8 mouse cellular contexts compared by ENCODE assay signal in genomic region chr11:53519207-53520121, GRCm38 (mm10). TPM values are rescaled to one million over a fixed set of nuclear protein-coding genes. Genes with fewer than 3 reads are reported as not detected.
A peak's percentile ranks its signal among the peaks of the same experiment; 100 is the strongest.
DNase-seq lines count a peak whose midpoint lies in the region; ATAC-seq and TF ChIP-seq lines count a peak whose summit lies in the region.

Gene Sept8, plus strand, starts transcription at chr11:53519257.

- peak within 1 kb of the TSS; percentile 81 for H3K4me3 ChIP-seq in forebrain, embryonic 15.5 days
- H3K4me3 ChIP-seq in layer of hippocampus, adult 2 months = peak within 1 kb of the TSS; percentile 87
- H3K4me3 ChIP-seq in lung, embryonic 15.5 days = peak within 1 kb of the TSS; percentile 78

- no peaks in the 10 kb centered on the region for H3K36me3 ChIP-seq in forebrain, embryonic 15.5 days
- H3K36me3 ChIP-seq in lung, embryonic 15.5 days = no peaks in the 10 kb centered on the region

- H3K4me2 ChIP-seq in forebrain, embryonic 15.5 days (replicated peaks) = peak within 1 kb of the TSS; percentile 73
- H3K4me2 ChIP-seq in lung, embryonic 15.5 days = peak within 1 kb of the TSS; percentile 87

- no peak for TF ChIP-seq CTCF in layer of hippocampus, adult 2 months (conservative IDR thresholded peaks at IDR 0.05)

- 5% methylated on average over 78 of the region's 79 CpGs for WGBS in forebrain, embryonic 15.5 days
- 5% methylated on average over 53 of the region's 79 CpGs for WGBS in lung, embryonic 15.5 days

- peak; percentile 92 for ATAC-seq in forebrain, embryonic 15.5 days (replicated peaks)
- peak; percentile 75; the same call in 1 of the 2 replicates for ATAC-seq in lung, embryonic 15.5 days (ENCODE audit: borderline replicate concordance, extremely low read depth, low FRiP score, low TSS enrichment)

- H3K9me3 ChIP-seq in forebrain, embryonic 15.5 days = no peaks in the 10 kb centered on the region
- no peaks in the 10 kb centered on the region for H3K9me3 ChIP-seq in lung, embryonic 15.5 days

- H3K27ac ChIP-seq in forebrain, embryonic 15.5 days (replicated peaks) = peak within 1 kb of the TSS; percentile 63
- peak within 1 kb of the TSS; percentile 93 for H3K27ac ChIP-seq in layer of hippocampus, adult 2 months
- peak within 1 kb of the TSS; percentile 76 for H3K27ac ChIP-seq in lung, embryonic 15.5 days

- peak within 1 kb of the TSS; percentile 77 for H3K9ac ChIP-seq in forebrain, embryonic 15.5 days (replicated peaks)
- H3K9ac ChIP-seq in lung, embryonic 15.5 days = peak within 1 kb of the TSS; percentile 74

- H3K4me1 ChIP-seq in forebrain, embryonic 15.5 days = peaks cover 37% of the 10 kb centered on the region
- peaks cover 38% of the 10 kb centered on the region for H3K4me1 ChIP-seq in lung, embryonic 15.5 days

- intact Hi-C loops in heart, postnatal 14 days (cut with DNase I) = no loop called here

- H3K27me3 ChIP-seq in forebrain, embryonic 15.5 days = no peaks in the 10 kb centered on the region
- no peaks in the 10 kb centered on the region for H3K27me3 ChIP-seq in lung, embryonic 15.5 days

- peak; percentile 87 for DNase-seq in Muller cell, postnatal 12 days (ENCODE audit: inconsistent ontology term)
- peak; percentile 73 for DNase-seq in cerebellum, adult 11 months
- DNase-seq in heart, postnatal 14 days = peak; percentile 77 to 83
- peak; percentile 50 to 70 for DNase-seq in layer of hippocampus, adult 2 months (ENCODE audit: low spot score in 2 of 2)
- peak; percentile 39 for DNase-seq in ovary, adult 18-20 months (ENCODE audit: low spot score)
- DNase-seq in thymus, postnatal 25 days = peak; percentile 42

RNA-seq across cellular contexts. Expression of gene Sept8, which starts in this region (rescaled TPM):
- 21.6 and 23.1 TPM in 2 replicates for polyA plus RNA-seq in forebrain, embryonic 15.5 days (2015; fragmentation: Nextera tagmentation; extraction: Ambion mirVana)
- total RNA-seq in heart, postnatal 14 days (2021) = 10 to 100 TPM; 42.1 TPM
- 100 to 1,000 TPM; 240 to 254 TPM for total RNA-seq in layer of hippocampus, adult 2 months (2021)
- 24.3 and 25.1 TPM in 2 replicates for polyA plus RNA-seq in lung, embryonic 15.5 days (2015; fragmentation: Nextera tagmentation; extraction: Ambion mirVana)

Comparison
In these comparisons a context has a peak if more than half of its experiments do, and no peak if none do; other contexts are left out.
1. Peak in every context shown above with its lines: DNase-seq, ATAC-seq, H3K4me3 ChIP-seq and H3K27ac ChIP-seq.
2. RNA of gene Sept8 (total RNA-seq): 240 to 254 TPM in layer of hippocampus, adult 2 months; 42.1 TPM in heart, postnatal 14 days; every median in the first group is over 4 times any median in the second.